38 mouse cellular contexts compared by ENCODE assay signal in genomic region chr19:11134852-11135251, GRCm38 (mm10). TPM values are rescaled to one million over a fixed set of nuclear protein-coding genes. Genes with fewer than 3 reads are reported as not detected.
"Had no signal": no experiment of that assay in that cellular context is flagged by ENCODE, and none has a peak within 500 bp of the region (broad histone marks: within the 10 kb centered on the region; RNA-seq: fewer than 3 reads in every experiment).

No protein-coding gene starts in this region.

- H3K36me3 ChIP-seq: limb, embryonic 10.5 days; limb, embryonic 12.5 days; limb, embryonic 13.5 days; limb, embryonic 15.5 days; liver, embryonic 12.5 days; liver, embryonic 13.5 days; liver, embryonic 15.5 days; lung, embryonic 15.5 days; midbrain, embryonic 10.5 days; midbrain, embryonic 12.5 days; midbrain, embryonic 13.5 days; midbrain, embryonic 15.5 days had no signal

- H3K27me3 ChIP-seq: limb, embryonic 12.5 days; liver, embryonic 12.5 days; liver, embryonic 13.5 days; liver, embryonic 15.5 days; lung, embryonic 15.5 days; midbrain, embryonic 12.5 days; midbrain, embryonic 13.5 days; midbrain, embryonic 15.5 days had no signal

- DNase-seq: left cerebral cortex, postnatal 4 days; liver; liver, embryonic 13.5 days; liver, postnatal 0 days; lung, adult 18-20 months; lung, adult 2 months; lung, embryonic 14.5 days; lung, postnatal 10 days; lung, postnatal 14 days; lung, postnatal 36 days; lung, postnatal 4 days; midbrain, embryonic 14.5 days had no signal

- H3K9me3 ChIP-seq: limb, embryonic 10.5 days; limb, embryonic 12.5 days; limb, embryonic 13.5 days; limb, embryonic 15.5 days; liver, embryonic 12.5 days; liver, embryonic 13.5 days; liver, embryonic 15.5 days; lung, embryonic 15.5 days; megakaryocyte, embryonic 14.5 days; midbrain, embryonic 10.5 days; midbrain, embryonic 12.5 days; midbrain, embryonic 13.5 days; midbrain, embryonic 15.5 days had no signal

- H3K4me1 ChIP-seq: limb, embryonic 10.5 days; limb, embryonic 12.5 days; limb, embryonic 13.5 days; limb, embryonic 15.5 days; liver, embryonic 12.5 days; liver, embryonic 13.5 days; liver, embryonic 15.5 days; lung, embryonic 15.5 days; megakaryocyte, embryonic 14.5 days; midbrain, embryonic 10.5 days; midbrain, embryonic 12.5 days; midbrain, embryonic 13.5 days; midbrain, embryonic 15.5 days had no signal

- H3K9ac ChIP-seq: limb, embryonic 12.5 days; limb, embryonic 13.5 days; limb, embryonic 15.5 days; liver, embryonic 12.5 days; liver, embryonic 13.5 days; liver, embryonic 14.5 days; liver, embryonic 15.5 days; liver, postnatal 0 days; lung, embryonic 14.5 days; lung, embryonic 15.5 days; midbrain, embryonic 12.5 days; midbrain, embryonic 13.5 days; midbrain, embryonic 15.5 days had no signal

- H3K4me2 ChIP-seq: limb, embryonic 12.5 days; limb, embryonic 13.5 days; limb, embryonic 15.5 days; liver, embryonic 11.5 days; liver, embryonic 12.5 days; liver, embryonic 13.5 days; liver, embryonic 15.5 days; lung, embryonic 14.5 days; lung, embryonic 15.5 days; midbrain, embryonic 11.5 days; midbrain, embryonic 12.5 days; midbrain, embryonic 13.5 days; midbrain, embryonic 15.5 days had no signal

- ATAC-seq: liver, embryonic 12.5 days; liver, postnatal 0 days; lung, postnatal 0 days; midbrain, embryonic 13.5 days; midbrain, embryonic 15.5 days; midbrain, embryonic 16.5 days had no signal

- H3K27ac ChIP-seq: limb, embryonic 10.5 days; limb, embryonic 12.5 days; limb, embryonic 13.5 days; limb, embryonic 15.5 days; liver, embryonic 12.5 days; liver, embryonic 13.5 days; liver, embryonic 14.5 days; liver, embryonic 15.5 days; lung, embryonic 15.5 days; macrophage; midbrain, embryonic 10.5 days; midbrain, embryonic 12.5 days; midbrain, embryonic 13.5 days; midbrain, embryonic 15.5 days had no signal

- H3K4me3 ChIP-seq: limb, embryonic 10.5 days; limb, embryonic 12.5 days; limb, embryonic 13.5 days; limb, embryonic 15.5 days; liver, embryonic 12.5 days; liver, embryonic 13.5 days; liver, embryonic 15.5 days; lung, embryonic 15.5 days; megakaryocyte, embryonic 14.5 days; midbrain, embryonic 10.5 days; midbrain, embryonic 12.5 days; midbrain, embryonic 13.5 days; midbrain, embryonic 15.5 days; myocyte had no signal

RNA-seq across cellular contexts. Expression of gene 1700017D01Rik, which starts 4.2 kb away (rescaled TPM):
- polyA plus RNA-seq: limb, embryonic 10.5 days; limb, embryonic 11.5 days; limb, embryonic 12.5 days; limb, embryonic 13.5 days; limb, embryonic 14.5 days; limb, embryonic 15.5 days; liver, adult 2 months; liver, embryonic 11.5 days; liver, embryonic 12.5 days; liver, embryonic 13.5 days; liver, embryonic 14.5 days; liver, embryonic 15.5 days; liver, embryonic 16.5 days; liver, postnatal 0 days; lung, adult 2 months; lung, embryonic 14.5 days; lung, embryonic 15.5 days; lung, embryonic 16.5 days; lung, postnatal 0 days; macrophage; midbrain, embryonic 10.5 days; midbrain, embryonic 11.5 days; midbrain, embryonic 12.5 days; midbrain, embryonic 13.5 days; midbrain, embryonic 14.5 days; midbrain, embryonic 15.5 days; midbrain, embryonic 16.5 days; midbrain, postnatal 0 days; myocyte; neural tube, embryonic 11.5 days had no signal

RNA-seq across cellular contexts. Expression of gene 1700025F22Rik, which starts 30.3 kb away (rescaled TPM):
- polyA plus RNA-seq: limb, embryonic 10.5 days; limb, embryonic 11.5 days; limb, embryonic 12.5 days; limb, embryonic 13.5 days; limb, embryonic 14.5 days; limb, embryonic 15.5 days; liver, adult 2 months; liver, embryonic 11.5 days; liver, embryonic 12.5 days; liver, embryonic 13.5 days; liver, embryonic 14.5 days; liver, embryonic 15.5 days; liver, embryonic 16.5 days; liver, postnatal 0 days; lung, adult 2 months; lung, embryonic 14.5 days; lung, embryonic 15.5 days; lung, embryonic 16.5 days; lung, postnatal 0 days; macrophage; midbrain, embryonic 10.5 days; midbrain, embryonic 11.5 days; midbrain, embryonic 12.5 days; midbrain, embryonic 13.5 days; midbrain, embryonic 14.5 days; midbrain, embryonic 15.5 days; midbrain, embryonic 16.5 days; midbrain, postnatal 0 days; myocyte; neural tube, embryonic 11.5 days had no signal

RNA-seq across cellular contexts. Expression of gene Ms4a8a, which starts 54.0 kb away (rescaled TPM):
- polyA plus RNA-seq: limb, embryonic 10.5 days; limb, embryonic 11.5 days; limb, embryonic 12.5 days; limb, embryonic 13.5 days; limb, embryonic 14.5 days; limb, embryonic 15.5 days; liver, embryonic 11.5 days; liver, embryonic 12.5 days; liver, embryonic 13.5 days; lung, embryonic 14.5 days; lung, embryonic 16.5 days; midbrain, embryonic 10.5 days; midbrain, embryonic 11.5 days; midbrain, embryonic 12.5 days; midbrain, embryonic 13.5 days; midbrain, embryonic 14.5 days; midbrain, embryonic 15.5 days; midbrain, embryonic 16.5 days; midbrain, postnatal 0 days; neural tube, embryonic 11.5 days had no signal
